Mouse (Mus musculus) lung, postnatal 0 days (tissue): Measurements from ENCODE around the gene Gm4553. TPM values are rescaled to one million over a fixed set of nuclear protein-coding genes. Genes with fewer than 3 reads are reported as not detected.
"Not testable (repeated sequence)": the region's sequence is repeated elsewhere in the genome, so short reads cannot be mapped to it uniquely, and the experiment has no call there.

ENCODE experiments used
- ATAC-seq: fragments of 200-750 bp; cut with Nextera tagmentation; 2 replicates; pipeline ENCODE4 v1.8.0; 2017; ENCODE audit warnings: moderate library complexity
- DNase-seq: peaks from one replicate; pipeline ENCODE4 v3.0.0-alpha.2; 2016; ENCODE audit warnings: low spot score
- H3K27ac ChIP-seq: fragments of 300-500 bp; sonication (generic); 2 replicates; pipeline ENCODE4 v1.5.1; 2014; ENCODE audit warnings: antibody characterized with exemption, mild to moderate bottlenecking, low read length, mixed read lengths
- H3K27me3 ChIP-seq: fragments of 300-500 bp; sonication (generic); replicated peaks from 2 replicates; pipeline ENCODE4 v1.6.1; 2014; ENCODE audit warnings: low read length, mixed read lengths; ENCODE audit not compliant: insufficient read depth
- H3K36me3 ChIP-seq: fragments of 300-500 bp; sonication (generic); 2 replicates; pipeline ENCODE4 v1.6.1; 2014; ENCODE audit warnings: low read length, mixed read lengths; ENCODE audit not compliant: insufficient read depth
- H3K4me1 ChIP-seq: fragments of 300-500 bp; sonication (generic); 2 replicates; pipeline ENCODE4 v1.6.1; 2014; ENCODE audit warnings: antibody characterized with exemption, low read depth, low read length, mixed read lengths; ENCODE audit not compliant: insufficient read depth
- H3K4me2 ChIP-seq: fragments of 300-500 bp; sonication (generic); replicated peaks from 2 replicates; pipeline ENCODE4 v1.6.1; 2014; ENCODE audit warnings: low read depth, mild to moderate bottlenecking, low read length, moderate library complexity, mixed read lengths
- H3K4me3 ChIP-seq: fragments of 300-500 bp; sonication (generic); 2 replicates; pipeline ENCODE4 v1.5.1; 2014; ENCODE audit warnings: low read depth, low read length
- H3K9ac ChIP-seq: fragments of 300-500 bp; sonication (generic); replicated peaks from 2 replicates; pipeline ENCODE4 v1.6.1; 2014; ENCODE audit warnings: low read depth, mild to moderate bottlenecking
- H3K9me3 ChIP-seq: fragments of 300-500 bp; sonication (generic); 2 replicates; pipeline ENCODE4 v1.6.1; 2016; ENCODE audit warnings: low read length, mixed read lengths
- CTCF ChIP-seq: IDR thresholded peaks from 2 replicates; pipeline ENCODE4 v1.5.1; 2016; ENCODE audit warnings: antibody characterized with exemption, mild to moderate bottlenecking
- EP300 ChIP-seq: IDR thresholded peaks from 2 replicates; pipeline ENCODE4 v1.6.1; 2016; ENCODE audit warnings: antibody characterized with exemption, mild to moderate bottlenecking, control low read depth
- WGBS: fragments of 180-500 bp; shearing (Covaris S2); extraction: QIAGEN DNeasy Blood & Tissue Kit; methylation state at CpG from one replicate; pipeline ENCODE4 v1.1.7; 2014; 5-methylcytosine and 5-hydroxymethylcytosine counted together
- polyA plus RNA-seq: library from polyadenylated mRNA; unstranded; fragments of >200 nt; fragmentation: Nextera tagmentation; extraction: Ambion mirVana; gene quantifications from 2 replicates; pipeline ENCODE4 v1.2.1, GENCODE M21; 2015

Gene Gm4553
- polyA plus RNA-seq, 1 experiment from 2014 or later: not detected

DNA sequence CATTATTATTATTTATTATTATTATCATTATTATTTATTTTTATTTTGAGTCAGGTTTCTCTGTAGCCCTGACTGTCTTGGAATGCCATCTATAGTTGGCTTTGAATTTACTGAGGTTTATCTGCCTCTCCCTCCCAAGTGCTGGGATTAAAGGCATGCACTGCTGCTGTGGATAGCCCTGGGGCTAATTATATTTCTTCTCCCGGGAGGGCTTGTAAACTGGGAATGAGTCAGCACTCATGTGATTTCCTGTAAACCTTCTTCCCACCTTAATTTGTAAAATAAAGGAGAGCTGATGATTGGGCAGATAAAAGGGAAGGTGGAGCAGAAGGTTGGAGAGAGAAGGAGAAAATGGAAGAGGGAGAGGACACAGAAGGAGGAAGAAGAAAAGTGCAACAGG is 24.8 kb downstream of the Gm4553 start:
- Histone ChIP-seq H3K4me1 (no peaks in the 10 kb centered on the region), H3K4me2 (no peak overlapping the region), H3K27me3 (no peaks in the 10 kb centered on the region), H3K36me3 (no peaks in the 10 kb centered on the region), H3K27ac (no peak overlapping the region), H3K9me3 (no peaks in the 10 kb centered on the region), H3K9ac (no peak overlapping the region), H3K4me3 (no peak overlapping the region)
- ATAC-seq: no peak
- 33% methylated on average over 1 of the region's 1 CpGs for WGBS
- no peak for TF ChIP-seq EP300
- no peak for TF ChIP-seq CTCF
- DNase-seq: no peak

DNA sequence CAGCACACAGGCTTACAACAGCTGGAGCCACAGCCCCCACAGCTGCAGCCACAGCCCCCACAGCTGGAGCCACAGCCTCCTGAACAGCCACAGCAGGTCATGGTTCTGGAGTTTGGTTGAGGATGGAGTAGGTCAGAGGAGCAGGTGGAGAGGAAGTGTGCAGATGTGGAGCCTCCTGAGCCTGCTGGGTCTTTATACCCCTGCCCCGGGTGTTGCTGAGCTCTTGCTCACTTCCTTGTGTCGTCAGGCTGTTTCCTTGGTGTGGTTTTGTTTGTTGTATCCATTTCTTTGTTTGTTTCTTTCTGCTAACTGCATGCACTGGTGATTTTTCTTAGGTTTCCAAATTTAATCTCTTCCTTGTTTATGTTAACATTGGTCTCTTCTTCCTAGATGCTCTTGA is 29.6 kb downstream of the Gm4553 start, which contains the start of gene Gm39115:
TSS of gene Gm39115 (minus strand) at position 101 of the 400 bp plus-strand sequence.
- not testable (repeated sequence) for H3K4me3 ChIP-seq, H3K4me1 ChIP-seq, H3K9me3 ChIP-seq, ATAC-seq, DNase-seq, H3K27ac ChIP-seq, H3K27me3 ChIP-seq, H3K9ac ChIP-seq, H3K4me2 ChIP-seq, H3K36me3 ChIP-seq
- WGBS: 27% methylated on average over 2 of the region's 2 CpGs

DNA sequence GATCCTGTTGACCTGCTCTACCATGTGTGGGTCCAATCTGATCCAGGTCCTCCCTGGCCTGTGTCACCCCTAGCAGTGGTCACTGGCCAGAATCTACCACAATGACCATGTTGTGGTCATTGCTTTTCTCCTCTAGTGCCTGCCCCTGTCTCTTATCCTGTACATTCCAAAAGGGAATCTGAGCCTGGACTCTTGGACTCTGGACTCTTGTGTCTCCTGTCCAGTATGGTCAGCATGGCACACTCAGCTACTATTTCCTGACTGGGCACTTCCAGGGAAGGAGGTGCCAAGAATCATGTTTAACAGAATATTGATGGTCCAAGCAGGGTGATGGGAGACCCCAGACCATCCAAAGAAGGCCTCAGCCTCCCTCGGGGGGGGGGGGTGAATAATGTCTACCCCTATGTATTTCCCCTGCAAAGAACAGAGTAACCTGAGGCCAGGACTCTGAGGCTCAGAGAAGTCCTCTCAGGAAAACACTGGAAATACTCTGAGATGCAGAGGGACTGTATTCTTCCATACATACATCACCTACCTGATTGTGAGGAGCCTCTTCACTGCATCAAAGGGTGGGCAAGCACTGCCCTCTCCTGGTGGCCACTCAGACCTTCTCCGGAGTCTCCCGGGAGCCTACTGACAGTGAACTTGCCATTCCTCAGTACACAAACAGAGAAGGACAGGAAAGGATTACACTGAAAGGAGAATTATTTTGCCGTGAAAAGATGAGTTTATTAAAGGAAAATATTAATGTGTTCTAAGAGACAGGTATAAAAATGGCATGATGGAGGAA is 31.1 kb downstream of the Gm4553 start:
- no peak for DNase-seq
- Histone ChIP-seq H3K9ac (no peak overlapping the region), H3K27me3 (no peaks in the 10 kb centered on the region), H3K36me3 (no peaks in the 10 kb centered on the region), H3K4me3 (no peak overlapping the region), H3K4me1 (no peaks in the 10 kb centered on the region), H3K9me3 (no peaks in the 10 kb centered on the region), H3K4me2 (no peak overlapping the region), H3K27ac (no peak overlapping the region)
- ATAC-seq: no peak
- TF ChIP-seq EP300 (no peak), CTCF (peak; percentile 39)
- WGBS: 38% methylated on average over 4 of the region's 4 CpGs

DNA sequence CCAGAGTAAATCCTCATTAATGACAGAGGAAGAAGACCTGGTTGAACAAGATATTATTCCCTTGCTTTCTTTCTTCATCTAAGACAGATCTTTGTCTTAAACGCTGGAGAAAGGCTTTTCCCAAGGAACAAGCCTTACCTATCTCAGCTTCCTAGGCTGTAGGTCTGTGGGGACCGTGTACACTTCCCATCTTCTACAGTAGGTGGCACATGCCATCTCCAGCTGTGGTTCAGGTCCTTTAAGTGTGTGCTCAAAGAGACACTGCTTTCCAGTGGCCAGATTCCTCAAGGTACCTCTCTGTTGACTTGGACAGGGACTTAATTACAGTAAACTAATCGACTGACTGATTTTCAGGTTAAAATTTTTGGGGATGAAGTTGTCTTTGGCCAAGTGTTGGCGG is 36.7 kb downstream of the Gm4553 start:
- Histone ChIP-seq H3K36me3 (no peaks in the 10 kb centered on the region), H3K4me1 (no peaks in the 10 kb centered on the region), H3K9me3 (no peaks in the 10 kb centered on the region), H3K27me3 (no peaks in the 10 kb centered on the region), H3K9ac (no peak overlapping the region), H3K4me2 (no peak overlapping the region), H3K4me3 (no peak overlapping the region), H3K27ac (no peak overlapping the region)
- TF ChIP-seq EP300 (no peak), CTCF (peak; percentile 42)
- no peak for ATAC-seq
- no peak for DNase-seq
- WGBS: 57% methylated on average over 4 of the region's 4 CpGs

DNA sequence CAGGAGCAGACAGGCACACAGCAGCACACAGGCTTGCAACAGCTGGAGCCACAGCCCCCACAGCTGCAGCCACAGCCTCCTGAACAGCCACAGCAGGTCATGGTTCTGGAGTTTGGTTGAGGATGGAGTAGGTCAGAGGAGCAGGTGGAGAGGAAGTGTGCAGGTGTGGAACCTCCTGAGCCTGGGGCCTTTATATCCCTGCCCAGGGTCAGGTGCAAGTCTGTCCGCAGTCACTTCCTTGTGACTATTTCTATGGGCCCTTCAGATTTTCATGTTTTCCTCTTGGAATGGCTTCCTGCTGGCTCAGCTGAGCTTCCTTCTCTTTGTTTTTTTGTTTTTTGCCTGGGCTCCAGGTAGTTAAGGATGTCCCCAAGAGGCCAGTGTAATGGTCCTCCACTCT is 44.9 kb downstream of the Gm4553 start, which contains the start of gene Gm45618:
TSS of gene Gm45618 (minus strand) at position 101 of the 400 bp plus-strand sequence.
- WGBS: 56% methylated on average over 1 of the region's 1 CpGs
- H3K27ac ChIP-seq, DNase-seq, H3K4me2 ChIP-seq, H3K4me1 ChIP-seq, H3K9me3 ChIP-seq, H3K36me3 ChIP-seq, H3K27me3 ChIP-seq, H3K4me3 ChIP-seq, ATAC-seq, H3K9ac ChIP-seq: not testable (repeated sequence)

DNA sequence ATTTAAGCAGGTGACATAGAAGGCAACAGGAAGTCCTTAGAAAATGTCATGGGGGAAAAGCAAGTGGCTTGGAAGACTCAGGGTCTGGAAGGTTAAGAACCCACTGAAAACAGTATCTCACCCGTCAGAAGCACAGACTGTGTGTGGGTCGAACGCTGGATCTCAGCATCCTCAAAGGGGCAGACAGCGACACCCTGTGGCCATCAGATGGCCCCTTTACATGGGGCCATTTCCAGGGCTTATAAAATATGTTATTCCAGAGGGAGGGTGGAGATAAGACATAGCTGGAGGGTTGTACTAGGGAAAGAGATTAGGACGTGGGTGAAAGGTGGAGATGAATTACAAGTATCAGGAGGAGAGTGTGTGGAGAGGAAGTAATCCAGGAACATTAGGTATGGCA is 45.9 kb downstream of the Gm4553 start:
- no peak overlapping the region for H3K27ac ChIP-seq
- no peak overlapping the region for H3K9ac ChIP-seq
- H3K4me3 ChIP-seq: no peak overlapping the region
- ATAC-seq (no peak), DNase-seq (no peak)
- H3K36me3 ChIP-seq: no peaks in the 10 kb centered on the region
- H3K9me3 ChIP-seq: no peaks in the 10 kb centered on the region
- H3K27me3 ChIP-seq: no peaks in the 10 kb centered on the region
- TF ChIP-seq EP300 (no peak), CTCF (peak; percentile 60)
- no peaks in the 10 kb centered on the region for H3K4me1 ChIP-seq
- WGBS: 8% methylated on average over 5 of the region's 5 CpGs
- H3K4me2 ChIP-seq: no peak overlapping the region

Other genes starting within 250 kb of the Gm4553 start
- gene Tollip, start 247.2 kb downstream of the Gm4553 start, polyA plus RNA-seq: 44.6 and 46.4 TPM in 2 replicates
- 0.39 and 0.88 TPM in 2 replicates for gene Brsk2, start 216.0 kb downstream of the Gm4553 start, polyA plus RNA-seq
- 85.9 and 104 TPM in 2 replicates for gene Mob2, start 104.7 kb downstream of the Gm4553 start, polyA plus RNA-seq
- gene Dusp8, start 69.9 kb downstream of the Gm4553 start, polyA plus RNA-seq: 5.5 and 6.0 TPM in 2 replicates
- not detected in 2 replicates for gene Gm45618, start 45.0 kb downstream of the Gm4553 start, polyA plus RNA-seq
- not detected in 2 replicates for gene Gm39115, start 29.7 kb downstream of the Gm4553 start, polyA plus RNA-seq
- not detected in 2 replicates for gene Gm45337, start 21.1 kb downstream of the Gm4553 start, polyA plus RNA-seq
- not detected in 2 replicates for gene Gm29735, start 8.6 kb downstream of the Gm4553 start, polyA plus RNA-seq
- not detected in 2 replicates for gene Krtap5-2, start 10.3 kb upstream of the Gm4553 start, polyA plus RNA-seq
- gene Gm10153, start 24.6 kb upstream of the Gm4553 start, polyA plus RNA-seq: not detected in 2 replicates
- gene Krtap5-3, start 35.6 kb upstream of the Gm4553 start, polyA plus RNA-seq: not detected in 2 replicates
- gene Gm7579, start 46.1 kb upstream of the Gm4553 start, polyA plus RNA-seq: not detected in 2 replicates
- gene Krtap5-5, start 64.2 kb upstream of the Gm4553 start, polyA plus RNA-seq: not detected in 2 replicates
- gene Gm40460, start 75.3 kb upstream of the Gm4553 start, polyA plus RNA-seq: not detected in 2 replicates
- not detected in 2 replicates for gene Gm2431, start 92.6 kb upstream of the Gm4553 start, polyA plus RNA-seq
- gene Gm4559, start 108.6 kb upstream of the Gm4553 start, polyA plus RNA-seq: not detected in 2 replicates
- gene Krtap5-1, start 131.4 kb upstream of the Gm4553 start, polyA plus RNA-seq: not detected in 2 replicates
- gene Krtap5-4, start 137.8 kb upstream of the Gm4553 start, polyA plus RNA-seq: not detected in 2 replicates
- 15.0 and 15.5 TPM in 2 replicates for gene Ifitm10, start 208.0 kb upstream of the Gm4553 start, polyA plus RNA-seq
- 0.80 TPM in 1 of 2 replicates, not detected in the other for gene Gm49369, start 216.9 kb upstream of the Gm4553 start, polyA plus RNA-seq
- 469 and 481 TPM in 2 replicates for gene Ctsd, start 222.3 kb upstream of the Gm4553 start, polyA plus RNA-seq